Mouse (Mus musculus) midbrain, embryonic 12.5 days (tissue): ENCODE results near the gene Ptcra. TPM values are rescaled to one million over a fixed set of nuclear protein-coding genes. Genes with fewer than 3 reads are reported as not detected.
"Not testable (repeated sequence)": the region's sequence is repeated elsewhere in the genome, so short reads cannot be mapped to it uniquely, and the experiment has no call there.

Experiments used
- ATAC-seq: fragments of 200-750 bp; cut with Nextera tagmentation; 2 replicates; pipeline ENCODE4 v1.8.0; 2017; ENCODE audit warnings: low read depth, moderate TSS enrichment, moderate library complexity; ENCODE audit not compliant: low FRiP score
- H3K27ac ChIP-seq: fragments of 300-500 bp; sonication (generic); replicated peaks from 2 replicates; pipeline ENCODE4 v1.5.1; 2016; ENCODE audit warnings: mild to moderate bottlenecking
- H3K27me3 ChIP-seq: fragments of 300-500 bp; sonication (generic); 2 replicates; pipeline ENCODE4 v1.6.1; 2016; ENCODE audit warnings: mild to moderate bottlenecking
- H3K36me3 ChIP-seq: fragments of 300-500 bp; sonication (generic); 2 replicates; pipeline ENCODE4 v1.6.1; 2016
- H3K4me1 ChIP-seq: fragments of 300-500 bp; sonication (generic); 2 replicates; pipeline ENCODE4 v1.6.1; 2016
- H3K4me2 ChIP-seq: fragments of 300-500 bp; sonication (generic); replicated peaks from 2 replicates; pipeline ENCODE4 v1.6.1; 2016; ENCODE audit warnings: mild to moderate bottlenecking, moderate library complexity
- H3K4me3 ChIP-seq: fragments of 300-500 bp; sonication (generic); 2 replicates; pipeline ENCODE4 v1.5.1; 2016; ENCODE audit warnings: mild to moderate bottlenecking
- H3K9ac ChIP-seq: fragments of 300-500 bp; sonication (generic); replicated peaks from 2 replicates; pipeline ENCODE4 v1.6.1; 2016; ENCODE audit warnings: mild to moderate bottlenecking, moderate library complexity
- H3K9me3 ChIP-seq: fragments of 300-500 bp; sonication (generic); 2 replicates; pipeline ENCODE4 v1.6.1; 2016; ENCODE audit warnings: mild to moderate bottlenecking
- WGBS: fragments of 180-500 bp; shearing (Covaris S2); methylation state at CpG from one replicate; pipeline ENCODE4 v1.1.7; 2016; 5-methylcytosine and 5-hydroxymethylcytosine counted together
- polyA plus RNA-seq: library from polyadenylated mRNA; unstranded; fragments of >200 nt; fragmentation: Nextera tagmentation; extraction: Ambion mirVana; gene quantifications from 2 replicates; pipeline ENCODE4 v1.2.1, GENCODE M21; 2016

The Ptcra gene
- polyA plus RNA-seq, 1 experiment from 2014 or later = 0.55 TPM

GRCm38 (mm10) chr17:46767868-46768267 lies 4.4 kb upstream of the Ptcra start:
- 61% methylated on average over 8 of the region's 8 CpGs for WGBS

GRCm38 (mm10) chr17:46764916-46765315 lies 1.4 kb upstream of the Ptcra start:
- ATAC-seq, H3K9me3 ChIP-seq, H3K27ac ChIP-seq, H3K4me3 ChIP-seq, H3K27me3 ChIP-seq, H3K9ac ChIP-seq, H3K4me1 ChIP-seq, H3K36me3 ChIP-seq, H3K4me2 ChIP-seq: not testable (repeated sequence)
- WGBS = 72% methylated on average over 9 of the region's 9 CpGs

More at GRCm38 (mm10) chr17:46767868-46768267, 4.4 kb upstream of the Ptcra start:
- Histone ChIP-seq H3K27ac (no peak overlapping the region), H3K27me3 (no peaks in the 10 kb centered on the region), H3K4me3 (no peak overlapping the region), H3K4me2 (no peak overlapping the region), H3K36me3 (no peaks in the 10 kb centered on the region), H3K4me1 (peaks cover 6% of the 10 kb centered on the region), H3K9me3 (no peaks in the 10 kb centered on the region), H3K9ac (no peak overlapping the region)
- no peak for ATAC-seq

DNA sequence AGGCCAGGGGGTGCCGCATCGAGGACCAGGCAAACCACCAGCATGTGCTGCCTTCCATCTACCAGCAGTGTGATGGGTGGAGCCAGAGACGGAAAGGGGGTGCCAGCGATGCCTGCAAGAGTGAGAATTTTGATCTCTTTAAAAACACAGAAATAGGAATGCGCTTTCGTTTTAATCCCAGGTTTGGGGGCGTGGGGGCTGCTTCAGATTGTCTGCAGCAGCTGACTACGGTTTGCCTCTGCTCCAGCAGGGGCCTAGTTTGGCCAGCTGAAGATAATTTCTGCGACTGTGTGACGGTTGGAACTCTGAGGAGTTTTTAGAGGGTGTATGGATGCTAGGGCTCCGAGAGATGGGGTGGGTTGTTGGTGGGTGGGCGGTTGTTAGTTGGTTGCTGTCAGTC lies 4.8 kb downstream of the Ptcra start:
- H3K4me3 ChIP-seq = no peak overlapping the region
- H3K27ac ChIP-seq = no peak overlapping the region
- H3K36me3 ChIP-seq = no peaks in the 10 kb centered on the region
- WGBS = 83% methylated on average over 12 of the region's 12 CpGs
- ATAC-seq = no peak
- H3K9ac ChIP-seq = no peak overlapping the region; the same call in 1 of the 2 replicates
- H3K9me3 ChIP-seq = no peaks in the 10 kb centered on the region
- H3K4me1 ChIP-seq = no peaks in the 10 kb centered on the region
- no peaks in the 10 kb centered on the region for H3K27me3 ChIP-seq
- no peak overlapping the region for H3K4me2 ChIP-seq

DNA sequence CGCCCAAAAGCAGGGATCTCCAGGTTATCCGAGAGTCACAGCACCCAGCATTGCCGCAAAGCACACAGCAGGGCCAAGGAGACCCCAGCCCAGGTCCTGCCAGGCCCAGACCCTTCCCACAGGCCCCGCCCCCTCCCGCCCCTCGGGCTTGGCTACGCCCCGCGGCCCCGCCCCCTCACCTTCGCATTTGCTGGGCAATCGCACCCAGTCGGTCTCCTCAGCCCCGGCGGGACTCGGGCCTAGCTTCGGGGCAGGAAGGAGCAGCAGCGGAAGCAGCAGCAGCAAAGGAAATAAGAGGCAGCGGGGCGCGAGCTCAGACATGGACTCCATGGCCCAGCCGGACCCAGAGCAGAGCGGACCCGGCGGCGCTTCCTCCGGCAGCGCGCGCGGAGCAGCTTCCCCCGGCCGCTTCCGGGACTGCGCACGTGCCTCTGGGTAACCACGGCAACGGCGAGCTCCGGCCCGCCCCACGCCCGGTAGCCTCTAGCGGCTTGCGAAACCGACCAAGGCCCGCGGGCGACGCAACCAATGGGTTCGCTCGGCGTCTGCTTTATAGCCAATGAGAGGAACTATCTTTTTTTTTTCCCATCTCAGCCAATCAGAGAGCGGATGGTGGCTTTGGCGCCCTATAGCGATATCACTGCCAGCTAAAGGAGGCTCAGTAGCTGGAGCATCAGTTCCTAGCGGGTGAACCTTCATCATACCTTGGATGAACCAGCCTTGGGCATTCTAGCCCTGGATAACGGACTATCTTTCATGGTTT lies 11.5 kb downstream of the Ptcra start, which contains the start of gene Cnpy3:
Cnpy3 (minus strand) TSS at position 421 of the 763 bp plus-strand sequence.
- H3K27ac ChIP-seq = peak within 1 kb of the TSS; percentile 87
- H3K4me1 ChIP-seq = peaks cover 18% of the 10 kb centered on the region
- ATAC-seq = peak; percentile 99
- no peaks in the 10 kb centered on the region for H3K27me3 ChIP-seq
- H3K4me2 ChIP-seq = peak within 1 kb of the TSS; percentile 73
- H3K4me3 ChIP-seq = peak within 1 kb of the TSS; percentile 83
- under 1% methylated on average over 55 of the region's 58 CpGs for WGBS
- H3K9ac ChIP-seq = peak within 1 kb of the TSS; percentile 78
- no peaks in the 10 kb centered on the region for H3K9me3 ChIP-seq
- peaks cover 4% of the 10 kb centered on the region; the same call in 1 of the 2 replicates for H3K36me3 ChIP-seq

GRCm38 (mm10) chr17:46751056-46751793 lies 12.3 kb downstream of the Ptcra start:
- Histone ChIP-seq H3K9me3 (no peaks in the 10 kb centered on the region), H3K27me3 (no peaks in the 10 kb centered on the region), H3K4me2 (peak overlapping the region; percentile 73), H3K27ac (peak overlapping the region; percentile 87), H3K4me3 (peak overlapping the region; percentile 83), H3K9ac (peak overlapping the region; percentile 78), H3K4me1 (peaks cover 18% of the 10 kb centered on the region), H3K36me3 (peaks cover 11% of the 10 kb centered on the region; the same call in 1 of the 2 replicates)
- 29% methylated on average over 16 of the region's 16 CpGs for WGBS
- no peak for ATAC-seq

GRCm38 (mm10) chr17:46750580-46750979 lies 12.9 kb downstream of the Ptcra start:
- H3K9me3 ChIP-seq = no peaks in the 10 kb centered on the region
- H3K4me2 ChIP-seq = peak overlapping the region; percentile 73
- H3K27me3 ChIP-seq = no peaks in the 10 kb centered on the region
- H3K27ac ChIP-seq = no peak overlapping the region
- peak overlapping the region; percentile 78 for H3K9ac ChIP-seq
- peaks cover 18% of the 10 kb centered on the region for H3K4me1 ChIP-seq
- peak overlapping the region; percentile 83; the same call in 1 of the 2 replicates for H3K4me3 ChIP-seq
- WGBS = 96% methylated on average over 4 of the region's 4 CpGs
- ATAC-seq = no peak
- peaks cover 12% of the 10 kb centered on the region for H3K36me3 ChIP-seq

DNA sequence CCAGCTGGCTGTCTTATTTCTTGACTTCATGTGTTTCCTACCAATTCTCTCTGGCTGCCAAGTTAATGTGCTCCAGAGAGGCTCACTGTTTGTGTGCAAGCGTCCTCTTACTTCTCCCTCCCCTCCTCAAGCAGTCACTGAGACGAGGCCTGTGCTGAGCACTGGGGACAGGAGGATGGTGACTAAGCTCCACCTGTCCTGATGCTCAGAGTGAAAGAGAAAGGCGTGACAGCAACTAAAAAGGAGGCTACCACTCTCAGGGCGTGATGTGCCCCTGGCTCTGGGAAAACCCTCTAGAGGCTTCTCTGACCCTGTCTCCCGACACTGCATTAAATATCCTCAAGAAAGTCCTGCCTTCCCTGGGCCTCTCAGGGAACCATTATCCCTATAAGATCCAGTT lies 14.2 kb downstream of the Ptcra start:
- Histone ChIP-seq H3K9me3 (no peaks in the 10 kb centered on the region), H3K4me1 (peaks cover 18% of the 10 kb centered on the region), H3K4me2 (no peak overlapping the region), H3K27ac (no peak overlapping the region), H3K27me3 (no peaks in the 10 kb centered on the region), H3K4me3 (no peak overlapping the region), H3K9ac (no peak overlapping the region), H3K36me3 (peaks cover 19% of the 10 kb centered on the region)
- 94% methylated on average over 5 of the region's 5 CpGs for WGBS
- no peak for ATAC-seq

DNA sequence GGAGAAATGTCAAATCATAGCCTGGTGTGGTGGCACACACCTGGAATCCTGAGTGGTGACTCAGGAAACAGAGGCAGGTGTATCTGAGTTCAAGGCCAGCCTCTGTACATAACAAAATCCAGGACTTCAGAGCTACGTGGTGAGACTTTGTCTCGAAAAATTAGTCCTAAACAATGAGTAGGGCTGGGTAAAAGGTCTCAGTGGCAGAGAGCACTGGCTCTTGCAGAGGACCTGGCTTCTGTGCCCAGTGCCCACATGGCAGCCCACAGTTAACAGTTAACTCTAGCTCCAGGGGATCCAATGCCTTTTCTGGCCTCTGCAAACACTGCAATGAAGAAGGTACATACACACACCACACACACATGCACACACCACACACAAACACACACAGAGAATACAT lies 15.7 kb downstream of the Ptcra start:
- Histone ChIP-seq H3K4me3 (no peak overlapping the region), H3K4me2 (no peak overlapping the region), H3K9me3 (no peaks in the 10 kb centered on the region), H3K27me3 (no peaks in the 10 kb centered on the region), H3K27ac (no peak overlapping the region), H3K9ac (no peak overlapping the region), H3K4me1 (peaks cover 18% of the 10 kb centered on the region), H3K36me3 (peaks cover 29% of the 10 kb centered on the region)
- ATAC-seq = no peak
- 92% methylated on average over 2 of the region's 2 CpGs for WGBS

- Histone ChIP-seq H3K4me1 (peaks cover 13% of the 10 kb centered on the region), H3K27me3 (no peaks in the 10 kb centered on the region), H3K4me2 (no peak overlapping the region), H3K4me3 (no peak overlapping the region), H3K9ac (no peak overlapping the region), H3K36me3 (peaks cover 35% of the 10 kb centered on the region), H3K27ac (no peak overlapping the region), H3K9me3 (no peaks in the 10 kb centered on the region)
- no peak for ATAC-seq
- 89% methylated on average over 8 of the region's 8 CpGs for WGBS
Measured at GRCm38 (mm10) chr17:46747234-46747633, 16.3 kb downstream of the Ptcra start.

GRCm38 (mm10) chr17:46745506-46745905 lies 18.0 kb downstream of the Ptcra start:
- H3K9ac ChIP-seq = no peak overlapping the region

DNA sequence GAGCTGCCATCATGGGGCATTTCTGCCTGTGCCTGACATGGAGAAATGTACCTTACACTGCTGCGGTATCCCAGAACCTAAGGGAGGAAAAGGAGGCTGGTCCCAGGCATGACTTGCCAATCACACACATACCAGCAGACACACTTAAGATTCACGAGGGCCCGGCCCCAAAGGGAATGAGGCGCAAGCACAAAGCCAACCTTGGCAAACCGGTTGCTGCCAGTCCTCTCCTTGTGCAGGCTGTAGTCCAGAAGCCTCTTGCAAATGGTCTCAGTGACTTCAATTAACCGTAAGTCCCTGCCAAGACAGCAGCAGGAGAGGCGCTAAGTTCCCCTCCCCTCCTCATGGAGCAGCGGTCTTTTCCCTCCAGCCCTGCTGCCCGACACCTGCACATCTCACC lies 20.5 kb downstream of the Ptcra start:
- WGBS = 94% methylated on average over 9 of the region's 9 CpGs
- no peaks in the 10 kb centered on the region for H3K9me3 ChIP-seq
- no peaks in the 10 kb centered on the region for H3K27me3 ChIP-seq
- no peak overlapping the region for H3K4me2 ChIP-seq
- H3K9ac ChIP-seq = no peak overlapping the region
- ATAC-seq = no peak
- no peak overlapping the region for H3K4me3 ChIP-seq
- H3K36me3 ChIP-seq = peaks cover 50% of the 10 kb centered on the region
- no peaks in the 10 kb centered on the region for H3K4me1 ChIP-seq
- H3K27ac ChIP-seq = no peak overlapping the region

More at GRCm38 (mm10) chr17:46745506-46745905, 18.0 kb downstream of the Ptcra start:
- no peak overlapping the region for H3K4me2 ChIP-seq
- no peaks in the 10 kb centered on the region for H3K9me3 ChIP-seq
- WGBS = 86% methylated on average over 2 of the region's 2 CpGs
- ATAC-seq = no peak
- H3K4me3 ChIP-seq = no peak overlapping the region
- H3K27ac ChIP-seq = no peak overlapping the region
- H3K4me1 ChIP-seq = peaks cover 3% of the 10 kb centered on the region; the same call in 1 of the 2 replicates
- H3K27me3 ChIP-seq = no peaks in the 10 kb centered on the region
- peaks cover 47% of the 10 kb centered on the region for H3K36me3 ChIP-seq

- Histone ChIP-seq H3K9me3 (no peaks in the 10 kb centered on the region), H3K36me3 (peaks cover 49% of the 10 kb centered on the region), H3K4me2 (no peak overlapping the region), H3K27me3 (no peaks in the 10 kb centered on the region), H3K4me3 (no peak overlapping the region), H3K9ac (no peak overlapping the region), H3K4me1 (no peaks in the 10 kb centered on the region), H3K27ac (no peak overlapping the region)
- no peak for ATAC-seq
- over 99% methylated on average over 6 of the region's 6 CpGs for WGBS
Measured at GRCm38 (mm10) chr17:46741305-46741704, 22.2 kb downstream of the Ptcra start.
